Mouse (Mus musculus) v-Abl transformed pro-B cells (cell line): ENCODE measurements around the gene Kptn.

Source experiments
- in situ Hi-C, 2 experiments: fragments of 400-800 bp; cut with MboI; formaldehyde crosslinking; loops; one replicate each; pipeline ENCODE4 v1.15.1; 2025; ENCODE audit not compliant: unreplicated experiment in 2 of 2

Kptn gene

DNA sequence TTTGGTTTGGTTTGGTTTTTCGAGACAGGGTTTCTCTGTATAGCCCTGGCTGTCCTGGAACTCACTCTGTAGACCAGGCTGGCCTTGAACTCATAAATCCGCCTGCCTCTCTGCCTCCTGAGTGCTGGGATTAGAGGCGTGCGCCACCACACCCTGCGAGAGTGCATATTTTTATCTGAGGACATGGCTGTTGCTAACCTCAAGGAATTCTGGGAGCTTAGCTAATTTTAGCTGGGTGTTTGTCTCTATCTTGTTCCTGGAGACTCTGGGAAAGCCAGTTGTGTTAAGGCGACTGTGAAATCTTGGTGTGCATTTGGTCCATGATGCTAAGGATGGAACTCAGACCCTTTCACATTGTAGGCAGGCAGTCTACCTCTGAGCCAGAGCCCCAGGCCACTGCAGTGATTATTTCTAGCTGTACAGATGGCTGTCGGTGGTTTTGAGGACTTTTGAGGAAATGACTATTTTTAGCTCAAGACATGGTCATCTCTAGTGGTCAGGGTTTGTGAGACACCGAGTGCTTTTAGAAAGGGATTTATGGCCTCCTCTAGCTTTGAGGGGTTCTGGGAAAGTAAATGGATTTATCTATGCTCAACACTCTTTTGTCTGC, 36.5 kb downstream of the Kptn start:
- in situ Hi-C loops: no loop called here

DNA sequence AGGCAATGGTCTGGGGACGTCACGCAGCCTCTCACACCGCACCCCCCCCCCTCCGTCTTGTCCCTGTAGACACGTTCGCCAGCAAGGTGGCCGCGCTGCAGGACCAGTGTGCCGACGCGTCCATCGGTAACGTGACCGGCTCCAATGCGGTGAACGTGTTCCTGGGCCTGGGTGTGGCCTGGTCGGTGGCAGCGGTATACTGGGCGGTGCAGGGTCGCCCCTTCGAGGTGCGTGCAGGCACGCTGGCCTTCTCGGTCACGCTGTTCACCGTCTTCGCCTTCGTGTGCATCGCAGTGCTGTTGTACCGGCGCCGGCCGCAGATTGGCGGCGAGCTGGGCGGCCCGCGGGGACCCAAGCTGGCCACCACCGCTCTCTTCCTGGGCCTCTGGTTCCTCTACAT, 39.0 kb downstream of the Kptn start:
- in situ Hi-C loops: no loop called here

DNA sequence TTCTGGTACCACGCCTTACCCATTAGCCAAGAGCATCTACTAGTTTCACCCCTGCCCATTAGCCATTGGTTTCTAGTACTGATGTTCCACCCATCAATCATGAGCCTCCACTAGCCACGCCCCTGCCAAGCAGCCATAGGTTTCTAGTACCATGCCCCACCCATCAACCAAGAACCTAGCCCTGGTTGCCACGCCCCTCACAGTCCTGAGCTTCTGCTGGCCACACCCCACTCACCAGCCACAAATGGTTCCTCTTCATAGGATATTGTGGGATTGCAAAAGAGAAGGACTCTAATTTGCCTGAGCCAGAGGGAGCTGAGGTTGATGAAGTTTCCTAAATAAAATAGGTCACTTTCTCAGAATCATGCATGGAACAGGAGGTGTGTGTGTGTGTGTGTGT, 41.0 kb downstream of the Kptn start:
- in situ Hi-C loops: no loop called here

DNA sequence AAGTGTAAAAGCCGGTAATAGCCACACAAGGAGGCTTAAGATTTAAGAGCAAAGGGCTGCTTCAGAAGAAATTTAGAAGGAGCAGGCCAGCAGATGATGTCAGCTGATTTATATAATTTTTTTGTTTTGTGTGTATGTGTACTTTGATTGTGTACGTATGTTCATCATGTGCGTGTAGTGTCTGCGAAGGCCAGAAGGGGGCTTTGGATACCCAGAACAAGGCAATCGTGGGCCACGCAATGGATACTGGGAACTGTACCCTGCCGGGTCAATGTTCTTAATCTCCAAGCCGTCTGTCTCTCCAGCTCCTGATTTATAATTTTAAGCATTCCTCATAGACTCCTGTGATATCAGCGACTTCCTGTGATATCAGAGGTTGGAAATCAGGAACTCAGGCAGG, 41.6 kb downstream of the Kptn start:
- in situ Hi-C loops: no loop called here

DNA sequence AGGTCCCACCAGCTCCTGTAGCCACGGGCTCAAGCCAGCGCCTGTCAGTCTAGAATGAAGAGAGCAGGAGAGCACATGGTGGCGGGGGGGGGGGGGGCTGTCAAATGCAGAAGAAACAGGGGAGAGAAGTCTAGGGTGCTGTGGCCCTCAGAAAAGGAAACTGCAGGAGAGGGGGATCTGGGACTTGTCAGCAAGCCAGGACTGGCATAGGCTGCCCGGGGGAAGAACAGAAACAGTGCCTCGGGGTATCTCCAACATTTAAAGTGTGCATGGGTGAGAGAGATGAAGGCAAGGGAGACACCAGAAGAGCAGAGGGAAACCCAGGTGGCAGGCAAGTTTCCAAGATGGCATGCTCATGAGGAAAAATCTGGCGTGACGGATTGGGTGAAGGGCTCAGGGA, 42.3 kb downstream of the Kptn start:
- in situ Hi-C loops: no loop called here

DNA sequence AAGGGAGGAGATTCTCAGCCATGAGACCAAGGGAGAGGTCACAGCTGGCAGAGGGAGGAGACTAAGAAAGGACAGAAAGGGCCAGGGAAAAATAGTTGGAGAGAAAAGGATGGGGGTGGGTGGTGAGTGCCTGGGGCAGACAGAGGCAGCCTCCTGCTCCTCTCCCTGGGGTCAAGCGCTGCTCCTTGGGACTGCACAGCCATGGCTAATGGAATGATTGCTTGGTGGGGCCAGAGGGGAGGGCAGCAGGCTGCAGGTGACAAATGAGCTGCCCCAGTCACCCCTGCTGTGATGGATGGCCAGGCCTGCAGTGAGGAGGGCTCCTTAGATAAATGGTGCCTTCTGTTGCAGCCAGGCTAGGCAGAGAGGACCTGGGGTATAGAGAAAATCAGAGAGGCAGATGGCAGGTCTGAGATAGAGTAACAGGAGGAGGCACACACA, 52.5 kb downstream of the Kptn start:
- in situ Hi-C loops: no loop called here

DNA sequence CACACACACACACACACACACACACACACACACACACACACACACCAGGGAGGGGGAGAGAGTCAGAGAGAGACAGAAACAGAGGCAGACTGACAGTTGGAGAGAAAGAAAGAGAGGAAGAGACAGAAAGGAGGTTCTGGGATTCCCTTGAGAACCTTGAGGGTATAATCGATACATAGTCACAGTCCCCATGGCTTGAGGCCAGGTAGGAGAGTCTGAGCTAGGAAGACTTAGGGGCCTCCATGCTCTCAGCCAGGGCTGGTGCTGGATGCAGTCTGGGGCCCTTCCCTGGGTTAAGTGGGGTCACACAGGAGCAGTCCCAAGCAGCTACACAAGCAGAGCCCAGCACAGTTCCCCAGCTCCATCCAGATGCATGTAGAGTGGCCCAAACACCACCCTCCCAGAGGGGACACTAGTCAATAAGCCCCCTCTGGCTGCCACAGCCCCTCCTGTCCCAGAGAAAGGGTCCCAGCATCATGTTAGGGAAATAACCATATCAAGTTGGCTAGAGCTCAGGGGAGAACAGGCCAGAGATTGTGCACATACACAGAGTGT, 53.0 kb downstream of the Kptn start:
- in situ Hi-C loops: no loop called here

DNA sequence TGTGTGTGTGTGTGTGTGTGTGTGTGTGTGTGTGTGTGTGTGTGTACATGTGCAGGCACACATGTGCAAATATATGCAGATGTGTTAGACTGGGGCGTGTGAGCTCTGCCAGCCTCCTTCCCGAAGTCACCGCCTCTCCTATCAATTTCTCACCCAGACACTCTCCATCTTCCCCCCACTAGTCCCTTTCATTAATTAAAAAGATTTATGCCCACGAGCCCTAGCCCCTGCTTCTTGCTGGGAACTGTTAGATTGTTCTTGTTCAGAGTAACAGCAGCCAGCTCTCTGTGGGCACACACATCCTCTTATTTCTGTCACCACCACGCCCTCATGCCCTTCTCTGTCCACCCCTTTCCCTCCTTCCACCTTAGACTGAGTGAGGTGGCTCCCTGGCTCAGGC, 53.5 kb downstream of the Kptn start:
- in situ Hi-C loops: no loop called here

DNA sequence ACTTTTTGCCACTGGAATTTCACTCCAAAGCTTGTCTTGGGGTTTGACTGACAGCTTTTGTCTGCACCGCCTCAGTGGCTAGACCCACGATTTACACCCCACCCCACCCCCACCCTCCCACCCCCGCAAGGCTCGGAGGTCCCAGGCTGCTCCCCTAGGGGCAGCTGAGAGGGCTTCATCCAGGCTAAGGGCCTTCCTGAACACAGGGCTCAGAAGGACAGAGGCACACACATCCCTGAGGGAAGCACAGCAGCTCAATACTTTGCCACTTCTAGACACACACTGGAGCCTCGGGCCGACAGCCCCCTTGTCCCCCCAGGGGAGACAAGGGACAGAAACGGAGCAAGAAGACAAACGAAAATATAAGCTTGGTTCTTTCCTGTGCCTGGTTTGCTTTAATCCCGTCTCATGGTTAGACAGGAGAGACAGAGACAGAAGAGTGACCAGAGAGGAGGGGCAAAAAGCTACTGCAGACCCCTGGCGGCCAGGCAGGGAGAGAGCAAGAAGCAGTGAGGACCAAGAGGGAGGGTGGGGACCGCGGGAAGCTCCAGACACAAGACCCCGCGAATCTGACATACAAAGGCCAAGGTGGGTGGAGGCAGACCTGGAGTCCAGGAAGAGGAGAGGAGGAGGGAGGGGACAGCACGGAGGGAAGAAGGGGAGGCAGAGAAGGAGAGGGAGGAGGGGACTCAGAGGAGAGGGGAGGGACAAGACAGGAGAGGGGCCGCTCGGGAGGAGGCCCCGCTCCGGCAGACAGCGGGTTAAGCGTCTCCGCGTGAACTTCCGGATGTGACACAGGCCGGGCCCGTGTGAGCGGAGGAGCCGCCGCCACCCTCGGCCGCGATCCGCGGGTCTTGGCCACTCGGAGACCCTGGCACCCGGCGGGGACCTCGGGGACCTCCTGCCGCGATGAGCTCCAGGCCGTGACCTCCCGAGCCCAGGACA, 55.2 kb downstream of the Kptn start, which contains the start of gene Meis3:
Meis3 (plus strand) TSS at position 494 of the 945 bp plus-strand sequence.
- in situ Hi-C loops: no loop called here

DNA sequence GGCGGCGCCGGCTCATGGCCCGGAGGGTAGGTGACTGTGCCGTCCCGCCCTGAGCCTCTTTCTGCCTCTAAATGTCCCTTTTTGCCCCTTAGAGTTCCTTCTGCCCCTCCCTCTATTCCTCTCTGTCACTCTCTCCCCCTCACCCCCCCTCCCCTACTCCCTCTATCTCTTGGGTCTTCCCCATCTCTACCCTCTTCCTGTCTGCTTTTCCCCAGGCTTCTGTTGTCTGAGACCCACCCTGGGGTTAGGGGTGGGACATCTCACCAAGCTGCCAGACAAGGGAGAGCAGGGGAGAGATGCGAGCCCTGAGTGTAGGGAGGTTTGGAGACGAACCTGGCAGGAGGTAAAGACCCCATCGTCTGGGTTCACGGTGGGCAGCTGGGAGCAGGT, 55.8 kb downstream of the Kptn start:
- in situ Hi-C loops: no loop called here
